Mouse (Mus musculus): Measurements from ENCODE around the gene Aim2. TPM values are rescaled to one million over a fixed set of nuclear protein-coding genes. Genes with fewer than 3 reads are reported as not detected.
"Not testable (repeated sequence)": the region's sequence is repeated elsewhere in the genome, so short reads cannot be mapped to it uniquely, and the experiment has no call there.

The Aim2 gene
- polyA plus RNA-seq, 1 experiment from 2014 or later = 5.8 TPM

- not testable (repeated sequence) for H3K9me3 ChIP-seq (ENCODE audit: control insufficient read depth, low read length); DNase-seq (ENCODE audit: low spot score); H3K4me3 ChIP-seq (ENCODE audit: low read depth, low read length); H3K9ac ChIP-seq (ENCODE audit: low read length); H3K36me3 ChIP-seq (ENCODE audit: control insufficient read depth, insufficient read depth, low read length); H3K4me1 ChIP-seq (replicated peaks; ENCODE audit: control insufficient read depth, insufficient read depth, low read length); ATAC-seq (replicated peaks; ENCODE audit: low FRiP score); H3K4me2 ChIP-seq (ENCODE audit: low read depth, low read length, severe bottlenecking); H3K27ac ChIP-seq (ENCODE audit: low read depth, low read length); H3K27me3 ChIP-seq (ENCODE audit: control insufficient read depth, insufficient read depth, low read length)
- WGBS = 91% methylated on average over 3 of the region's 3 CpGs
Measured at GRCm38 (mm10) chr1:173481182-173481574, 130.5 kb downstream of the Aim2 start.

GRCm38 (mm10) chr1:173490812-173491480 lies 140.3 kb downstream of the Aim2 start, which contains the start of gene Ifi206:
Ifi206 (minus strand) TSS chr1:173491041.
- not testable (repeated sequence) for H3K27me3 ChIP-seq (ENCODE audit: control insufficient read depth, insufficient read depth, low read length); H3K4me3 ChIP-seq (ENCODE audit: low read depth, low read length); H3K4me2 ChIP-seq (ENCODE audit: low read depth, low read length, severe bottlenecking); H3K36me3 ChIP-seq (ENCODE audit: control insufficient read depth, insufficient read depth, low read length); H3K4me1 ChIP-seq (replicated peaks; ENCODE audit: control insufficient read depth, insufficient read depth, low read length); H3K27ac ChIP-seq (ENCODE audit: low read depth, low read length); H3K9ac ChIP-seq (ENCODE audit: low read length); DNase-seq (ENCODE audit: low spot score); H3K9me3 ChIP-seq (ENCODE audit: control insufficient read depth, low read length); ATAC-seq (replicated peaks; ENCODE audit: low FRiP score)
- WGBS = 86% methylated on average over 3 of the region's 3 CpGs

GRCm38 (mm10) chr1:173491483-173491882 lies 140.8 kb downstream of the Aim2 start:
- not testable (repeated sequence) for DNase-seq (ENCODE audit: low spot score); H3K9me3 ChIP-seq (ENCODE audit: control insufficient read depth, low read length); H3K27ac ChIP-seq (ENCODE audit: low read depth, low read length); H3K27me3 ChIP-seq (ENCODE audit: control insufficient read depth, insufficient read depth, low read length); H3K4me1 ChIP-seq (replicated peaks; ENCODE audit: control insufficient read depth, insufficient read depth, low read length); H3K36me3 ChIP-seq (ENCODE audit: control insufficient read depth, insufficient read depth, low read length); ATAC-seq (replicated peaks; ENCODE audit: low FRiP score); H3K4me2 ChIP-seq (ENCODE audit: low read depth, low read length, severe bottlenecking); H3K9ac ChIP-seq (ENCODE audit: low read length); H3K4me3 ChIP-seq (ENCODE audit: low read depth, low read length)

DNA sequence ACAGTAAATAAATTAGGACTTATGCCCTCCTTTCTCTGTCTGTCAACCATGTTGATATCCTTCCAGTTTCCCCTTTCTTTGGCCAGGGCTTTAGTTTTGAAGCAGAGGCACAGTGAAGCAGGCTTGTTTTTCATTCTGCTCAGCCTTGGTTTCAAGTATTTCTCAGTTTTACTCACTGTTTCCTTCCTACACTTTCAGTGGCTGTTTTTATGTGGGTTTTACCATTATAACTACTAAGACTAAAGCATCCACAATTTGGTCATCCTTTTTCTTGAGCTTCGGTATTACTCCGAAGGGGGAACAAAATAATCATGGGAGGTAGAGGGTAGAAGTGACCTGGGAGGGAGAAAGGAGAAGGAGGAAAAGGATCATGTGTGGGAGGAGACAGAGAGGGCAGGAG lies 159.9 kb downstream of the Aim2 start:
- ATAC-seq (replicated peaks; ENCODE audit: low FRiP score); H3K4me1 ChIP-seq (replicated peaks; ENCODE audit: control insufficient read depth, insufficient read depth, low read length); H3K36me3 ChIP-seq (ENCODE audit: control insufficient read depth, insufficient read depth, low read length); H3K27ac ChIP-seq (ENCODE audit: low read depth, low read length); H3K4me3 ChIP-seq (ENCODE audit: low read depth, low read length); H3K9me3 ChIP-seq (ENCODE audit: control insufficient read depth, low read length); H3K27me3 ChIP-seq (ENCODE audit: control insufficient read depth, insufficient read depth, low read length); DNase-seq (ENCODE audit: low spot score); H3K9ac ChIP-seq (ENCODE audit: low read length); H3K4me2 ChIP-seq (ENCODE audit: low read depth, low read length, severe bottlenecking): not testable (repeated sequence)
- 93% methylated on average over 2 of the region's 2 CpGs for WGBS

Other genes starting within 250 kb of the Aim2 start
- gene Olfr1408, start 213.5 kb upstream of the Aim2 start, polyA plus RNA-seq (2014; fragmentation: Nextera tagmentation; extraction: Ambion mirVana) = not detected in 2 replicates
- gene Olfr1406, start 160.2 kb upstream of the Aim2 start, polyA plus RNA-seq (2014; fragmentation: Nextera tagmentation; extraction: Ambion mirVana) = not detected in 2 replicates
- not detected in 2 replicates for gene Olfr218, start 153.1 kb upstream of the Aim2 start, polyA plus RNA-seq (2014; fragmentation: Nextera tagmentation; extraction: Ambion mirVana)
- not detected in 2 replicates for gene Olfr1404, start 138.5 kb upstream of the Aim2 start, polyA plus RNA-seq (2014; fragmentation: Nextera tagmentation; extraction: Ambion mirVana)
- gene Fcer1a, start 123.7 kb upstream of the Aim2 start, polyA plus RNA-seq (2014; fragmentation: Nextera tagmentation; extraction: Ambion mirVana) = not detected in 2 replicates
- not detected in 2 replicates for gene Olfr418, start 84.9 kb upstream of the Aim2 start, polyA plus RNA-seq (2014; fragmentation: Nextera tagmentation; extraction: Ambion mirVana)
- gene Mptx2, start 73.1 kb upstream of the Aim2 start, polyA plus RNA-seq (2014; fragmentation: Nextera tagmentation; extraction: Ambion mirVana) = not detected in 2 replicates
- gene Ackr1, start 17.1 kb upstream of the Aim2 start, polyA plus RNA-seq (2014; fragmentation: Nextera tagmentation; extraction: Ambion mirVana) = 3.8 and 4.5 TPM in 2 replicates
- 15.6 and 16.0 TPM in 2 replicates for gene Cadm3, start 16.8 kb downstream of the Aim2 start, polyA plus RNA-seq (2014; fragmentation: Nextera tagmentation; extraction: Ambion mirVana)
- gene Ifi206, start 140.2 kb downstream of the Aim2 start, polyA plus RNA-seq (2014; fragmentation: Nextera tagmentation; extraction: Ambion mirVana) = not detected in 2 replicates
- not detected in 2 replicates for gene Ifi214, start 185.1 kb downstream of the Aim2 start, polyA plus RNA-seq (2014; fragmentation: Nextera tagmentation; extraction: Ambion mirVana)
- gene Ifi213, start 248.4 kb downstream of the Aim2 start, polyA plus RNA-seq (2014; fragmentation: Nextera tagmentation; extraction: Ambion mirVana) = not detected in 2 replicates

All from forebrain, embryonic 11.5 days (tissue).